Mouse (Mus musculus): ENCODE data around the gene Pfdn6.
"Not testable (repeated sequence)": the region's sequence is repeated elsewhere in the genome, so short reads cannot be mapped to it uniquely, and the experiment has no call there.

- not testable (repeated sequence) for TF ChIP-seq CTCF (IDR thresholded peaks at IDR 0.05; ENCODE audit: control insufficient read depth, insufficient read depth, insufficient replicate concordance, low read depth, low read length); POLR2A (IDR thresholded peaks at IDR 0.05; ENCODE audit: control insufficient read depth, low read depth, low read length)
Measured at GRCm38 (mm10) chr17:33889941-33890532, 50.1 kb downstream of the Pfdn6 start.

All from testis, adult 2 months (tissue).